Mouse (Mus musculus) large intestine, adult 2 months (tissue): ENCODE results near the gene Tspan3. TPM values are rescaled to one million over a fixed set of nuclear protein-coding genes. Genes with fewer than 3 reads are reported as not detected.

Experiments used
- DNase-seq: peaks from one replicate; pipeline ENCODE4 v3.0.0-alpha.2; 2012; ENCODE audit warnings: low read depth, low spot score
- WGBS: fragments of 180-500 bp; shearing (Covaris S2); methylation state at CpG from one replicate; pipeline ENCODE4 v1.1.7; 2018; 5-methylcytosine and 5-hydroxymethylcytosine counted together
- polyA plus RNA-seq: library from polyadenylated mRNA; depleted of rRNA; stranded (reverse); fragments of >200 nt; gene quantifications from 2 replicates; pipeline ENCODE4 v1.2.3, GENCODE M21; 2012

Tspan3 gene
- polyA plus RNA-seq, 1 experiment = 348 TPM

GRCm38 (mm10) chr9:56160341-56161141 lies 4.7 kb downstream of the Tspan3 start:
- WGBS = under 1% methylated on average over 82 of the region's 82 CpGs
- DNase-seq = no peak

GRCm38 (mm10) chr9:56159456-56159855 lies 5.8 kb downstream of the Tspan3 start:
- WGBS = 15% methylated on average over 2 of the region's 2 CpGs
- DNase-seq = no peak

GRCm38 (mm10) chr9:56158077-56158476 lies 7.2 kb downstream of the Tspan3 start:
- WGBS = 15% methylated on average over 2 of the region's 2 CpGs

GRCm38 (mm10) chr9:56154572-56154971 lies 10.7 kb downstream of the Tspan3 start:
- no peak for DNase-seq
- WGBS = 94% methylated on average over 5 of the region's 5 CpGs

More at GRCm38 (mm10) chr9:56158077-56158476, 7.2 kb downstream of the Tspan3 start:
- DNase-seq = no peak

- WGBS = 61% methylated on average over 4 of the region's 4 CpGs
- no peak for DNase-seq
These were observed 12.7 kb downstream of the Tspan3 start for GRCm38 (mm10) chr9:56152482-56153007.

GRCm38 (mm10) chr9:56151745-56152481 lies 13.4 kb downstream of the Tspan3 start:
- WGBS = 50% methylated on average over 7 of the region's 7 CpGs
- DNase-seq = no peak

- no peak for DNase-seq
- 92% methylated on average over 16 of the region's 16 CpGs for WGBS
These were observed 18.9 kb downstream of the Tspan3 start for GRCm38 (mm10) chr9:56146326-56146923.

- 87% methylated on average over 7 of the region's 7 CpGs for WGBS
- no peak for DNase-seq
These were observed 20.8 kb downstream of the Tspan3 start for GRCm38 (mm10) chr9:56144366-56145003.

GRCm38 (mm10) chr9:56141776-56142175 lies 23.5 kb downstream of the Tspan3 start:
- WGBS = 86% methylated on average over 9 of the region's 9 CpGs
- DNase-seq = no peak

- DNase-seq = no peak
- WGBS = 76% methylated on average over 4 of the region's 4 CpGs
These were observed 29.6 kb downstream of the Tspan3 start for GRCm38 (mm10) chr9:56135590-56136197.

GRCm38 (mm10) chr9:56134614-56135013 lies 30.7 kb downstream of the Tspan3 start:
- 64% methylated on average over 4 of the region's 4 CpGs for WGBS
- no peak for DNase-seq

- WGBS = 30% methylated on average over 5 of the region's 5 CpGs
- DNase-seq = no peak
These were observed 31.3 kb downstream of the Tspan3 start for GRCm38 (mm10) chr9:56133970-56134369.

- no peak for DNase-seq
- 36% methylated on average over 10 of the region's 10 CpGs for WGBS
These were observed 33.3 kb downstream of the Tspan3 start for GRCm38 (mm10) chr9:56131813-56132525.

GRCm38 (mm10) chr9:56130536-56130935 lies 34.7 kb downstream of the Tspan3 start:
- DNase-seq = no peak
- 59% methylated on average over 4 of the region's 4 CpGs for WGBS

GRCm38 (mm10) chr9:56129951-56130350 lies 35.3 kb downstream of the Tspan3 start:
- no peak for DNase-seq
- WGBS = 74% methylated on average over 3 of the region's 3 CpGs

GRCm38 (mm10) chr9:56128331-56128730 lies 36.9 kb downstream of the Tspan3 start:
- no peak for DNase-seq
- 69% methylated on average over 9 of the region's 9 CpGs for WGBS

- 87% methylated on average over 16 of the region's 16 CpGs for WGBS
These were observed 38.7 kb downstream of the Tspan3 start for GRCm38 (mm10) chr9:56126453-56127173.

GRCm38 (mm10) chr9:56124561-56124960 lies 40.7 kb downstream of the Tspan3 start:
- no peak for DNase-seq

More at GRCm38 (mm10) chr9:56126453-56127173, 38.7 kb downstream of the Tspan3 start:
- DNase-seq = no peak

More at GRCm38 (mm10) chr9:56124561-56124960, 40.7 kb downstream of the Tspan3 start:
- WGBS = 11% methylated on average over 11 of the region's 11 CpGs
